Mouse (Mus musculus) myocyte (in vitro differentiated cells): ENCODE results near the gene S100a2.

ENCODE experiments used
- POLR2A ChIP-seq: IDR thresholded peaks from one replicate; pipeline ENCODE4 v1.6.1; 2011; ENCODE audit warnings: low read depth, mild to moderate bottlenecking, control low read depth, moderate library complexity; ENCODE audit not compliant: insufficient read length
- REST ChIP-seq: IDR thresholded peaks from one replicate; pipeline ENCODE4 v1.6.1; 2011; ENCODE audit warnings: mild to moderate bottlenecking, control low read depth, moderate library complexity; ENCODE audit not compliant: insufficient read depth, insufficient read length
- TCF12 ChIP-seq: IDR thresholded peaks from one replicate; pipeline ENCODE4 v1.6.1; 2011; ENCODE audit warnings: mild to moderate bottlenecking, control low read depth; ENCODE audit not compliant: poor library complexity, insufficient read depth, severe bottlenecking
- USF1 ChIP-seq: IDR thresholded peaks from one replicate; pipeline ENCODE4 v1.6.1; 2011; ENCODE audit warnings: low read depth, mild to moderate bottlenecking, control low read depth, moderate library complexity

DNA sequence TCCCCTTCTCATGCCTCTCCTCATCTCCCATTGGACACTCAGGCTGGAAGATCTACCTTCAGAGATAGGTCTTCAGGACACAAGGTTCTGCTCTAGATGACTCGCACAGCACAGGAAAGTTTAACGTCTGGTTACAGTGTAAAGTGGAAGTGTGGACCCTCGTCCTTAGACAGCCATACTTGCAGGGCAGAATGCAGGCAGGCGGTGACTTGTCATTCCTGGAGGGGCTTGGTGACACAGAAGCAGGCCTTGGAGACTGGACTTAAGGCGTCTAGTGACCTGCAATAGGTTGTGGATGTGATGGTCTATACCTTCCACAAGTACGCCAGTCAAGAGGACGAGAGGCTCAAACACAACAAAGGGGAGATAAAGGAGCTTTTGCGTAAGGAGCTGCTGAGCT is at the start of gene S100a2:
- TF ChIP-seq USF1 (no peak), TCF12 (no peak), POLR2A (no peak), REST (no peak)
